In genomic region chr17:32680404-32680803, GRCm38 (mm10) we compare ENCODE assay signal across 9 mouse cellular contexts. TPM values are rescaled to one million over a fixed set of nuclear protein-coding genes. Genes with fewer than 3 reads are reported as not detected.
DNase-seq lines count a peak whose midpoint lies in the region; ATAC-seq and TF ChIP-seq lines count a peak whose summit lies in the region.
"Had no signal": no experiment of that assay in that cellular context is flagged by ENCODE, and none has a peak within 500 bp of the region (broad histone marks: within the 10 kb centered on the region; RNA-seq: fewer than 3 reads in every experiment).

No protein-coding gene starts in this region.

- in situ Hi-C loops in CH12.LX (cut with MboI; ENCODE audit: low pct_ligation_motif_present, low pct_unique_long_range_greater_than_20kb, low sequenced_read_pairs), result no loop called here

- H3K9me3 ChIP-seq in intestine, postnatal 0 days (ENCODE audit: control insufficient read depth), result no peaks in the 10 kb centered on the region
- H3K9me3 ChIP-seq in intestine, embryonic 15.5 days, result no peaks in the 10 kb centered on the region
- H3K9me3 ChIP-seq in CH12.LX (replicated peaks; ENCODE audit: low read length), result no peaks in the 10 kb centered on the region
- no peaks in the 10 kb centered on the region for H3K9me3 ChIP-seq in embryonic facial prominence, embryonic 14.5 days (ENCODE audit: control insufficient read depth, low read length)

- no peak overlapping the region for H3K27ac ChIP-seq in intestine, postnatal 0 days (ENCODE audit: low read depth, low read length)
- no peak overlapping the region for H3K27ac ChIP-seq in intestine, embryonic 15.5 days
- H3K27ac ChIP-seq in CH12.LX (ENCODE audit: insufficient read depth, low read depth), result no peak overlapping the region
- no peak overlapping the region for H3K27ac ChIP-seq in embryonic facial prominence, embryonic 14.5 days (replicated peaks; ENCODE audit: low read depth, low read length)

- no peak for ATAC-seq in intestine, postnatal 0 days
- ATAC-seq in intestine, embryonic 15.5 days, result no peak
- ATAC-seq in embryonic facial prominence, embryonic 14.5 days (ENCODE audit: low read depth), result no peak

- intact Hi-C loops in left cerebral cortex, postnatal 14 days (cut with DNase I), result loop anchor here (2.0 to 10.0 kb wide), 2 partner anchors 130 to 156 kb away; no protein-coding TSS in a partner anchor

- TF ChIP-seq RAD21 in CH12.LX (IDR thresholded peaks at IDR 0.05; ENCODE audit: low read depth, low read length), result peak; percentile 85

- no peaks in the 10 kb centered on the region for H3K27me3 ChIP-seq in intestine, postnatal 0 days (replicated peaks; ENCODE audit: control insufficient read depth, insufficient read depth, low read length)
- no peaks in the 10 kb centered on the region for H3K27me3 ChIP-seq in intestine, embryonic 15.5 days (replicated peaks)
- H3K27me3 ChIP-seq in CH12.LX (replicated peaks), result peaks cover 6% of the 10 kb centered on the region
- no peaks in the 10 kb centered on the region for H3K27me3 ChIP-seq in embryonic facial prominence, embryonic 14.5 days (replicated peaks; ENCODE audit: control insufficient read depth, insufficient read depth, low read length)

- no peak for TF ChIP-seq EP300 in CH12.LX (IDR thresholded peaks at IDR 0.05; ENCODE audit: low read length)

- H3K4me3 ChIP-seq in intestine, postnatal 0 days (ENCODE audit: low read depth, low read length), result no peak overlapping the region
- no peak overlapping the region for H3K4me3 ChIP-seq in intestine, embryonic 15.5 days (replicated peaks)
- no peak overlapping the region for H3K4me3 ChIP-seq in CH12.LX (replicated peaks in 1 of 3; ENCODE audit: low read depth in 2 of 3, low read length in 2 of 3, poor library complexity in 1 of 3)
- no peak overlapping the region for H3K4me3 ChIP-seq in embryonic facial prominence, embryonic 14.5 days (ENCODE audit: low read depth, low read length)
- H3K4me3 ChIP-seq: megakaryocyte, embryonic 14.5 days had no signal

- peak; percentile 85 for TF ChIP-seq CTCF in intestine, postnatal 0 days (IDR thresholded peaks at IDR 0.05; ENCODE audit: low read depth)
- TF ChIP-seq CTCF in CH12.LX (conservative IDR thresholded peaks at IDR 0.05 in 1 of 2, IDR thresholded peaks at IDR 0.05 in 1 of 2; ENCODE audit: low read depth in 2 of 2, low read length in 2 of 2), result peak; percentile 63 to 94

- H3K4me2 ChIP-seq in intestine, postnatal 0 days (replicated peaks; ENCODE audit: low read depth), result no peak overlapping the region
- H3K4me2 ChIP-seq in intestine, embryonic 15.5 days (replicated peaks), result no peak overlapping the region
- H3K4me2 ChIP-seq in CH12.LX (ENCODE audit: insufficient read depth, low read depth, poor library complexity, severe bottlenecking), result no peak overlapping the region
- no peak overlapping the region for H3K4me2 ChIP-seq in embryonic facial prominence, embryonic 14.5 days (ENCODE audit: low read depth, low read length)

- no peak overlapping the region for H3K9ac ChIP-seq in intestine, postnatal 0 days (ENCODE audit: low read depth, low read length)
- H3K9ac ChIP-seq in intestine, embryonic 15.5 days, result no peak overlapping the region
- no peak overlapping the region for H3K9ac ChIP-seq in CH12.LX (ENCODE audit: insufficient read depth, low read depth)
- no peak overlapping the region for H3K9ac ChIP-seq in embryonic facial prominence, embryonic 14.5 days (ENCODE audit: low read depth, low read length)

- H3K36me3 ChIP-seq in intestine, postnatal 0 days (ENCODE audit: control insufficient read depth, insufficient read depth), result no peaks in the 10 kb centered on the region
- no peaks in the 10 kb centered on the region for H3K36me3 ChIP-seq in intestine, embryonic 15.5 days
- H3K36me3 ChIP-seq in CH12.LX (replicated peaks in 1 of 2; ENCODE audit: control insufficient read depth in 1 of 2, insufficient read depth in 1 of 2, low read length in 1 of 2), result no peaks in the 10 kb centered on the region
- H3K36me3 ChIP-seq in embryonic facial prominence, embryonic 14.5 days (ENCODE audit: control insufficient read depth, insufficient read depth, low read length), result no peaks in the 10 kb centered on the region

- WGBS in intestine, postnatal 0 days, result 11% methylated on average over 2 of the region's 2 CpGs
- WGBS in intestine, embryonic 15.5 days, result 18% methylated on average over 2 of the region's 2 CpGs
- WGBS in embryonic facial prominence, embryonic 14.5 days, result 19% methylated on average over 2 of the region's 2 CpGs

- H3K79me2 ChIP-seq in CH12.LX (replicated peaks; ENCODE audit: control insufficient read depth, extremely low read depth, insufficient read depth, poor library complexity, severe bottlenecking), result no peaks in the 10 kb centered on the region

- dilution Hi-C loops in CH12.LX (cut with MboI; ENCODE audit: extremely low pct_ligation_motif_present, extremely low pct_unique_long_range_greater_than_20kb, low sequenced_read_pairs), result no loop called here

- no peaks in the 10 kb centered on the region for H3K4me1 ChIP-seq in intestine, postnatal 0 days (replicated peaks; ENCODE audit: control insufficient read depth, insufficient read depth, low read length)
- H3K4me1 ChIP-seq in intestine, embryonic 15.5 days (replicated peaks), result no peaks in the 10 kb centered on the region
- H3K4me1 ChIP-seq in CH12.LX (ENCODE audit: control insufficient read depth in 1 of 2, insufficient read depth in 2 of 2), result no peaks in the 10 kb centered on the region
- H3K4me1 ChIP-seq in embryonic facial prominence, embryonic 14.5 days (ENCODE audit: control insufficient read depth, insufficient read depth, low read length), result no peaks in the 10 kb centered on the region

- DNase-seq in CH12.LX (ENCODE audit: extremely low read depth), result peak; percentile 73
- DNase-seq in adipocyte (ENCODE audit: low spot score), result peak; percentile 8
- DNase-seq in embryonic facial prominence, embryonic 14.5 days (ENCODE audit: low spot score), result peak; percentile 31
- peak; percentile 58 to 67 for DNase-seq in left cerebral cortex, postnatal 14 days (ENCODE audit: low spot score in 2 of 2)
- peak; percentile 36 for DNase-seq in retina, postnatal 7 days (ENCODE audit: low read depth, low spot score)
- no peak for DNase-seq in urinary bladder, postnatal 4 days (ENCODE audit: low spot score in 2 of 2)

- TF ChIP-seq POLR2A in CH12.LX (IDR thresholded peaks at IDR 0.05; ENCODE audit: low read depth, low read length), result no peak

TF ChIP-seq in CH12.LX, 34 proteins besides CTCF, POLR2A, EP300 and RAD21:
- peak; percentile 53; the same call in 1 of the 2 replicates for TF ChIP-seq NELFE (IDR thresholded peaks at IDR 0.05; ENCODE audit: low read depth, low read length)
- no peak for TF ChIP-seq ZMIZ1 (IDR thresholded peaks at IDR 0.05; ENCODE audit: low read depth, low read length)
- TF ChIP-seq SMC3 (IDR thresholded peaks at IDR 0.05; ENCODE audit: low read depth, low read length), result peak; percentile 97
- TF ChIP-seq JUND (conservative IDR thresholded peaks at IDR 0.05; ENCODE audit: low read depth, low read length), result 0 out of 2 replicates have a peak, but pooled peaks have one; percentile 28
- TF ChIP-seq ZC3H11A (IDR thresholded peaks at IDR 0.05; ENCODE audit: low read depth, low read length), result peak; percentile 74
- TF ChIP-seq HCFC1 (IDR thresholded peaks at IDR 0.05; ENCODE audit: low read depth, low read length), result 0 out of 2 replicates have a peak, but pooled peaks have one; percentile 25
- 0 out of 2 replicates have a peak, but pooled peaks have one; percentile 14 for TF ChIP-seq ZNF384 (IDR thresholded peaks at IDR 0.05; ENCODE audit: low read depth, low read length)
- no peak for TF ChIP-seq USF2 (conservative IDR thresholded peaks at IDR 0.05; ENCODE audit: low read depth, low read length)

RNA-seq across cellular contexts. Expression of gene Cyp4f15, which starts 5.0 kb away (rescaled TPM):
- polyA plus RNA-seq in intestine, postnatal 0 days (2015; fragmentation: Nextera tagmentation; extraction: Ambion mirVana), result not detected in 2 replicates
- polyA plus RNA-seq in intestine, embryonic 15.5 days (2015; fragmentation: Nextera tagmentation; extraction: Ambion mirVana), result 0.60 and 0.72 TPM in 2 replicates
- not detected in 2 replicates for total RNA-seq in CH12.LX (2012; rRNA removed)
- total RNA-seq in CH12.LX (2014; rRNA removed), result not detected in 2 replicates
- not detected in 2 replicates for polyA plus RNA-seq in CH12.LX (2012; ENCODE audit: insufficient read length, low read depth)
- 0.71 and 0.75 TPM in 2 replicates for polyA plus RNA-seq in embryonic facial prominence, embryonic 14.5 days (2014; fragmentation: Nextera tagmentation; extraction: Ambion mirVana)
- 10 to 100 TPM in 1 of 2 experiments, 1 to 10 TPM in 1; 8.2 to 12.0 TPM for total RNA-seq in left cerebral cortex, postnatal 14 days (2021)

RNA-seq across cellular contexts. Expression of gene Cyp4f40, which starts 21.7 kb away (rescaled TPM):
- 3.2 and 3.7 TPM in 2 replicates for polyA plus RNA-seq in intestine, postnatal 0 days (2015; fragmentation: Nextera tagmentation; extraction: Ambion mirVana)
- polyA plus RNA-seq in intestine, embryonic 15.5 days (2015; fragmentation: Nextera tagmentation; extraction: Ambion mirVana), result 13.4 and 16.8 TPM in 2 replicates
- total RNA-seq in CH12.LX (2012; rRNA removed) (0.08 TPM in 2 replicates), CH12.LX (2014; rRNA removed) (0.09 and 0.40 TPM in 2 replicates)
- 0.44 and 0.53 TPM in 2 replicates for polyA plus RNA-seq in CH12.LX (2012; ENCODE audit: insufficient read length, low read depth)
- not detected in 2 replicates for polyA plus RNA-seq in embryonic facial prominence, embryonic 14.5 days (2014; fragmentation: Nextera tagmentation; extraction: Ambion mirVana)
- not detected for total RNA-seq in left cerebral cortex, postnatal 14 days (2021)

RNA-seq across cellular contexts. Expression of gene Cyp4f37, which starts 59.3 kb away (rescaled TPM):
- not detected in 2 replicates for polyA plus RNA-seq in intestine, postnatal 0 days (2015; fragmentation: Nextera tagmentation; extraction: Ambion mirVana)
- not detected in 2 replicates for polyA plus RNA-seq in intestine, embryonic 15.5 days (2015; fragmentation: Nextera tagmentation; extraction: Ambion mirVana)
- total RNA-seq in CH12.LX (2012; rRNA removed) (0.34 TPM in 1 of 2 replicates, not detected in the other), CH12.LX (2014; rRNA removed) (0.16 and 0.28 TPM in 2 replicates)
- 0.45 and 0.60 TPM in 2 replicates for polyA plus RNA-seq in CH12.LX (2012; ENCODE audit: insufficient read length, low read depth)
- polyA plus RNA-seq in embryonic facial prominence, embryonic 14.5 days (2014; fragmentation: Nextera tagmentation; extraction: Ambion mirVana), result not detected in 2 replicates
- total RNA-seq in left cerebral cortex, postnatal 14 days (2021), result not detected

Comparison
In these comparisons a context has a peak if more than half of its experiments do, and no peak if none do; other contexts are left out.
1. DNase-seq: peak in CH12.LX (single experiment), adipocyte (single experiment), embryonic facial prominence, embryonic 14.5 days (single experiment), left cerebral cortex, postnatal 14 days (2 of 2) and retina, postnatal 7 days (single experiment); none in urinary bladder, postnatal 4 days (0 of 2).